Mouse (Mus musculus): ENCODE measurements around the gene Tprg. TPM values are rescaled to one million over a fixed set of nuclear protein-coding genes. Genes with fewer than 3 reads are reported as not detected.

The Tprg gene
- polyA plus RNA-seq (2015; fragmentation: Nextera tagmentation; extraction: Ambion mirVana), result not detected in 2 replicates

DNA sequence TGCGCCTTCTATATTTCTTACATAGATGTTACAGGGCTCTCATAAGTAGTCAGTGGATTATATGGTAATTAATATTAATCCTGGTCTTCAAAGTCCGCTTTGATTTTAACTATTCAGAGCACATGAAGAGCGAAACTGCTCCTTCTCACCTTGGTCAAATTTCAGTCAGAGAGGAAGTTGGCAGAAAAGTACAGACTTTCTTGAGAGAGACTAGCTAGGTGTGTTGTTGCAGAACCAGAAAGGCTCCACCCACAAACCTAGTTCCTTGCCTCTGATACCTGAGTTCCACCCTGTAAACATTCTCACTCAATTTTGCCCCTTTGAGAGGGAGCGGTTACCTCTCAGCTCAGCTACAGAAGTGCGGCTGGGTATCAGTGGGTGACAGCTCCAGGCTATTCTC is at the start of gene Tprg:
Tprg (plus strand) TSS at position 301 of the 400 bp plus-strand sequence.
- no peaks in the 10 kb centered on the region for H3K4me1 ChIP-seq (replicated peaks)
- no peak within 1 kb of the TSS for H3K4me2 ChIP-seq (replicated peaks)
- no peaks in the 10 kb centered on the region for H3K9me3 ChIP-seq
- 93% methylated on average over 5 of the region's 5 CpGs for WGBS
- no peak within 1 kb of the TSS for H3K9ac ChIP-seq (replicated peaks)
- no peaks in the 10 kb centered on the region for H3K36me3 ChIP-seq
- H3K27me3 ChIP-seq, result no peaks in the 10 kb centered on the region
- no peak within 1 kb of the TSS for H3K27ac ChIP-seq
- ATAC-seq, result no peak
- no peak within 1 kb of the TSS for H3K4me3 ChIP-seq (replicated peaks)

- Histone ChIP-seq H3K9me3 (no peaks in the 10 kb centered on the region), H3K27me3 (no peaks in the 10 kb centered on the region), H3K27ac (no peak overlapping the region), H3K4me2 (replicated peaks) (no peak overlapping the region), H3K4me1 (replicated peaks) (no peaks in the 10 kb centered on the region), H3K4me3 (replicated peaks) (no peak overlapping the region), H3K36me3 (no peaks in the 10 kb centered on the region), H3K9ac (replicated peaks) (no peak overlapping the region)
- ATAC-seq, result no peak
- 89% methylated on average over 11 of the region's 11 CpGs for whole genome bisulfite sequencing
Observed at GRCm38 (mm10) chr16:25238274-25239050, 48.2 kb upstream of the Tprg start.

- no peak for ATAC-seq
- Histone ChIP-seq H3K4me2 (replicated peaks) (no peak overlapping the region), H3K9me3 (no peaks in the 10 kb centered on the region), H3K9ac (replicated peaks) (no peak overlapping the region), H3K27ac (no peak overlapping the region), H3K36me3 (no peaks in the 10 kb centered on the region), H3K4me3 (replicated peaks) (no peak overlapping the region), H3K4me1 (replicated peaks) (no peaks in the 10 kb centered on the region), H3K27me3 (no peaks in the 10 kb centered on the region)
- WGBS, result 93% methylated on average over 6 of the region's 6 CpGs
Observed at GRCm38 (mm10) chr16:25248889-25249288, 37.7 kb upstream of the Tprg start.

DNA sequence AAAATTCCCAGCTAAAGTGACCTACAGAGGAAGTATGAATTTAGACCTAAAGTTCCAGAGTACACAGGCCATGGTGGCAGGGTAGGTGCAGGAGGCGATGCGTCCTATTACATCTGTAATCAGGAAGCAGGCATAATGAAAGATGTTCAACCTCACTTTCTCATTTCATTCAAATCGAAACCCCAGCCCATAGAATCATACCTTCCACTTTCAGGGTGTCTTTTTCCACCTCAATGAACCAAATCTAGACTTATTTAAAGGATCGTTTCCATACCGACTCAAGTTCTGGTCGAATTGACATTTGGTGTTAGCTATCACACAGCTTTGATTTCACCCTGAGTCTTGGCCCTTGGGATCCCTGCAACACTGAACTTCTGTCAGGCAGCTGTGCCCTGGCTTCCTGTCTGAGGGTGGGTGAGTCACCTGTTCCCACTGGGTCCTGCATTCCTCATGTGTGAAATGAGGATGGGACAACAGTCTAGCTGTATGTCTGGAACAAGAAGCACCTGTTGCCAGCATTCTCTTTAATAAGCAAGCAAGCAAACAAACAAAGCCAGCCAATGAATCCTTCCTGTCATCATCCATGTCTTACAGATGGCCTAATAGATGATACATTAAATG is 36.4 kb upstream of the Tprg start:
- Histone ChIP-seq H3K4me2 (replicated peaks) (no peak overlapping the region), H3K4me1 (replicated peaks) (no peaks in the 10 kb centered on the region), H3K27me3 (no peaks in the 10 kb centered on the region), H3K9me3 (no peaks in the 10 kb centered on the region), H3K36me3 (no peaks in the 10 kb centered on the region), H3K4me3 (replicated peaks) (no peak overlapping the region), H3K9ac (replicated peaks) (no peak overlapping the region), H3K27ac (no peak overlapping the region)
- ATAC-seq, result no peak
- WGBS, result 89% methylated on average over 6 of the region's 6 CpGs

DNA sequence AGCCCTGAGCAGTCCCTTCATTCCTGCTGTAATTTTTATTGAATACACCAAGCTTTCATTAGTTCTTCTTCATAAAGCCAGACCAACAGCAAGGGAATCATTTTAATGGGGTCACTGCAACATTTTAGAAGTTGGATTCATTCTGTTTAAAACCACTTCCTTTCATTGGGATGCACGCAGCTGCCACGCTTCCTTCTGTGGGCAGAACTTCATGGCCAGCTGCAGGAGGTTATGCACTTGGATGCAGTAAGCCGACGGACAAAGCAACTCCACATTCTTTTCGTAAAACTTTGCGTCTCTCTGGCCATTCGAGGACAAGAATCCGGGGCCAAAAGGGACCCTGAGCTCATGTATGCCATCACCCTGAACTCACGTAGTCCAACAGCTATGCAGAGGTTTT is 35.5 kb upstream of the Tprg start:
- no peak overlapping the region for H3K4me3 ChIP-seq (replicated peaks)
- no peak overlapping the region for H3K9ac ChIP-seq (replicated peaks)
- ATAC-seq, result no peak
- H3K4me2 ChIP-seq (replicated peaks), result no peak overlapping the region
- no peaks in the 10 kb centered on the region for H3K27me3 ChIP-seq
- no peak overlapping the region for H3K27ac ChIP-seq
- no peaks in the 10 kb centered on the region for H3K36me3 ChIP-seq
- WGBS, result 76% methylated on average over 9 of the region's 9 CpGs
- no peaks in the 10 kb centered on the region for H3K4me1 ChIP-seq (replicated peaks)
- no peaks in the 10 kb centered on the region for H3K9me3 ChIP-seq

- H3K9me3 ChIP-seq, result no peaks in the 10 kb centered on the region
- H3K9ac ChIP-seq (replicated peaks), result no peak overlapping the region
- H3K27me3 ChIP-seq, result no peaks in the 10 kb centered on the region
- H3K36me3 ChIP-seq, result no peaks in the 10 kb centered on the region
- ATAC-seq, result no peak
- no peaks in the 10 kb centered on the region for H3K4me1 ChIP-seq (replicated peaks)
- no peak overlapping the region for H3K4me3 ChIP-seq (replicated peaks)
- no peak overlapping the region for H3K4me2 ChIP-seq (replicated peaks)
- 83% methylated on average over 6 of the region's 6 CpGs for WGBS
- no peak overlapping the region for H3K27ac ChIP-seq
Observed at GRCm38 (mm10) chr16:25254646-25255045, 32.0 kb upstream of the Tprg start.

GRCm38 (mm10) chr16:25255186-25255585 is 31.4 kb upstream of the Tprg start:
- ATAC-seq, result no peak
- H3K9ac ChIP-seq (replicated peaks), result no peak overlapping the region

GRCm38 (mm10) chr16:25255603-25256260 is 30.9 kb upstream of the Tprg start:
- 87% methylated on average over 8 of the region's 8 CpGs for WGBS
- H3K36me3 ChIP-seq, result no peaks in the 10 kb centered on the region
- no peak overlapping the region for H3K9ac ChIP-seq (replicated peaks)
- no peaks in the 10 kb centered on the region for H3K4me1 ChIP-seq (replicated peaks)
- H3K27ac ChIP-seq, result no peak overlapping the region
- no peak for ATAC-seq
- no peak overlapping the region for H3K4me3 ChIP-seq (replicated peaks)
- H3K9me3 ChIP-seq, result no peaks in the 10 kb centered on the region
- no peak overlapping the region for H3K4me2 ChIP-seq (replicated peaks)
- H3K27me3 ChIP-seq, result no peaks in the 10 kb centered on the region

More at GRCm38 (mm10) chr16:25255186-25255585, 31.4 kb upstream of the Tprg start:
- H3K36me3 ChIP-seq, result no peaks in the 10 kb centered on the region
- no peak overlapping the region for H3K4me3 ChIP-seq (replicated peaks)
- no peaks in the 10 kb centered on the region for H3K9me3 ChIP-seq
- no peak overlapping the region for H3K4me2 ChIP-seq (replicated peaks)
- no peaks in the 10 kb centered on the region for H3K27me3 ChIP-seq
- 89% methylated on average over 11 of the region's 11 CpGs for WGBS
- no peaks in the 10 kb centered on the region for H3K4me1 ChIP-seq (replicated peaks)
- H3K27ac ChIP-seq, result no peak overlapping the region

- Histone ChIP-seq H3K36me3 (no peaks in the 10 kb centered on the region), H3K27me3 (peaks cover 6% of the 10 kb centered on the region; the same call in 1 of the 2 replicates), H3K9me3 (no peaks in the 10 kb centered on the region), H3K27ac (no peak overlapping the region), H3K4me1 (replicated peaks) (no peaks in the 10 kb centered on the region), H3K4me3 (replicated peaks) (no peak overlapping the region), H3K9ac (replicated peaks) (no peak overlapping the region), H3K4me2 (replicated peaks) (no peak overlapping the region)
- WGBS, result 90% methylated on average over 5 of the region's 5 CpGs
- no peak for ATAC-seq
Observed at GRCm38 (mm10) chr16:25262306-25262705, 24.3 kb upstream of the Tprg start.

- Histone ChIP-seq H3K36me3 (no peaks in the 10 kb centered on the region), H3K4me3 (replicated peaks) (no peak overlapping the region), H3K4me1 (replicated peaks) (no peaks in the 10 kb centered on the region), H3K4me2 (replicated peaks) (no peak overlapping the region), H3K9me3 (no peaks in the 10 kb centered on the region), H3K27ac (no peak overlapping the region), H3K9ac (replicated peaks) (no peak overlapping the region), H3K27me3 (peaks cover 6% of the 10 kb centered on the region; the same call in 1 of the 2 replicates)
- ATAC-seq, result 0 out of 2 replicates have a peak, but pooled peaks have one; percentile 17
- WGBS, result 84% methylated on average over 4 of the region's 4 CpGs
Observed at GRCm38 (mm10) chr16:25262965-25263364, 23.7 kb upstream of the Tprg start.

GRCm38 (mm10) chr16:25263520-25264149 is 23.0 kb upstream of the Tprg start:
- Histone ChIP-seq H3K27ac (no peak overlapping the region), H3K9ac (replicated peaks) (no peak overlapping the region), H3K4me3 (replicated peaks) (no peak overlapping the region), H3K4me2 (replicated peaks) (no peak overlapping the region), H3K36me3 (no peaks in the 10 kb centered on the region), H3K4me1 (replicated peaks) (no peaks in the 10 kb centered on the region), H3K9me3 (no peaks in the 10 kb centered on the region), H3K27me3 (peaks cover 6% of the 10 kb centered on the region; the same call in 1 of the 2 replicates)
- peak; percentile 63 for ATAC-seq
- WGBS, result 45% methylated on average over 9 of the region's 9 CpGs

DNA sequence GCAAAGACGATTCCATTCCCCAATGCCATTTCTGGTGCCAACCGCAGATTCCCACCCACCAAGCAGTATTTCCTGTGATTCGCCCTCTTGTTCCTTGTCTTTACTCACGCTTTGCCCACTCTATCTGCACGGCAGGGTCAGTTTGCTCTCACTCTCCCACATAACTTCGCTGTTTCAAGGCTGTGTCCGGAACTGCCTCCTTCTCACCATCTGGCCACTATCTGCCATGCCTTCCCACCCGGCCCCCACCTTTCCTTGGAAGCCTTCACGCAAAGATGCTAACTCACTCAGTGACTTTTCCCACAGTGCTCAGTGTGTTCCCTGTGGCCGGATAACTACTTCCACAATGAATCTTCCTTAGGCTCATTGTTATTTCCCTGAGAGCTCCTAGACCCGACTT is 21.4 kb upstream of the Tprg start:
- ATAC-seq, result no peak
- H3K4me2 ChIP-seq (replicated peaks), result no peak overlapping the region
- no peaks in the 10 kb centered on the region for H3K4me1 ChIP-seq (replicated peaks)
- peaks cover 6% of the 10 kb centered on the region; the same call in 1 of the 2 replicates for H3K27me3 ChIP-seq
- H3K27ac ChIP-seq, result no peak overlapping the region
- no peak overlapping the region for H3K9ac ChIP-seq (replicated peaks)
- H3K36me3 ChIP-seq, result no peaks in the 10 kb centered on the region
- H3K4me3 ChIP-seq (replicated peaks), result no peak overlapping the region
- WGBS, result 84% methylated on average over 11 of the region's 11 CpGs
- H3K9me3 ChIP-seq, result no peaks in the 10 kb centered on the region
